Mouse (Mus musculus) neural tube, embryonic 10.5 days (tissue): Measurements from ENCODE around the gene Adgrb2.

Experiments used
- DNase-seq: peaks from one replicate; pipeline ENCODE4 v3.0.0-alpha.2; 2017; ENCODE audit warnings: low spot score; ENCODE audit errors: extremely low spot score

The Adgrb2 gene

GRCm38 (mm10) chr4:129987825-129988504 is 3.3 kb downstream of the Adgrb2 start:
- peak; percentile 54 for DNase-seq

DNA sequence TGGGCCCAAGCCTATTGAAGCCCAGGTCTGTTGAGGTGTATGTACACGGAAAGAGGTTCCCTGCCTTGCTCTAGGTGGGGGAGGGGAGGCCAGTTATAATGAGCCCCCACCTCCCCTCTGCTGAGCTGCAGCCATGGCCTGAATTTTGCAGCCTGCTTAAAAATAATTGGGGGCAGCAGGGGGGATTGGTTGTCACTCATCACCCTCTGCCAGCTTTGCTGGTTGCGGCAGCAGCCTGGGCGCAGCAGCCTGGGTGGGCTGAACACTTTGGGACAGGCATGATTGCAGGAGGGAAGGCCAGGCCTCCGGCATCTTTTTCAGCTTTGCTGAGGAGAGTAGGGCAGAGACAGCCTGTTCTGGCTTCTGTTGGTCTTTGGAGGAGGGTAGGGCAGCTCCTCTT is 5.3 kb downstream of the Adgrb2 start:
- no peak for DNase-seq

GRCm38 (mm10) chr4:129992720-129993119 is 8.1 kb downstream of the Adgrb2 start:
- DNase-seq, result no peak

DNA sequence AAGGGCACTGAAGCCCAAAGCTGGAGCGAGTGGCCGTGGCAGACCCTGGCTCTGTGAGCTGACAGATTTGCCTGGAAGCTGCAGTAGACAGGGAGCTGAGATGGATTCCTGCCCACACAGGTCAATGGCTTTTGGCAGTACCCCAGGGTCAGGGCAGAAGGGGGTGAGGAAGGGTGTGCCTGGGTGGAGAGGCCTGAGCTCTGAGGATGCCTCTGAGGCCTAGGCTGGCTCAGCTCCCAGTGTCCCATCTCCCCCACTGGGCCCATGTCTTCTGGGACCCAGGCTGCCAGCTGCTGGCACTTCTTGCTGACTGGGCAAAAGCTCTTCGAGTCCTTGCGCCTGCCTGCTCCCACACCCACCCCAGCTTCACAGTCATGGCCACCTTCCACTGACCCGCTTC is 8.5 kb downstream of the Adgrb2 start:
- no peak for DNase-seq

DNA sequence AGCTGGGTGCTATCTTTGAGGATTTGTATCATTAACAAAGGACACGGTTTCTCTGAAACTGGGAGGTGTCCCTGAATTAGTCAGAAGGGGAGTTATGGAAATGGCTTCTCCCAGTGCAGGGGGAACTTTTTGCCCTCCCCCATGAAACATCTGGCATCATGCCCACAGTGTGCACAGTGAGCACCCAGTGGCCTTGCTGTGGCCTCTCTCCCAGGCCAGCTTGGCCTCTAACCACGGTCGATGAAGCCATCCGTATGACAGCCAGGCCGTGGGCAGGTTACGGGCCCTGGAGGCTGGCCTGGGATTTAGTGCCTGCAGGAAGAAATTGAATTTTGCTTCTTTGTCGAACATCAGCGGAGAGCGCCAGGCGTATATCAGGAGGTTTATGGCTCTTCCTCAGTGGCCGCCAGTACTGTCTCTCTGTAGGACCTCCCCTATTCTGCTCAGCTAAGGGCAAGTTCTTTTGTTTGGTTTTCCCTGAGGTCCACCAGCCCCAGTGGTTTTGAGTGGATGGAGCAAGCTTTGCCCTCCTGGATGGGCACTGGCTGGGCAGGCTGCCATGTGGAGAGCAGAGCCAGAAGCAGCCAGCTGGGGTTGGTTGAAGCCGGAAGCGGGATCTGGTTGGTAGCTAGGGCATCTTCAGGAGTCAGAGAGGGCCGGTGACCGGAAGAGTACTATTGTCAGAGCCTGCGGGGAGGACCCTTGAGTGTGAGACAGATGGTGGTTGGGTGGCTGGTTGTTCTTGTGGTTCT is 9.4 kb downstream of the Adgrb2 start:
- DNase-seq, result no peak

GRCm38 (mm10) chr4:129994728-129995127 is 10.1 kb downstream of the Adgrb2 start:
- no peak for DNase-seq

DNA sequence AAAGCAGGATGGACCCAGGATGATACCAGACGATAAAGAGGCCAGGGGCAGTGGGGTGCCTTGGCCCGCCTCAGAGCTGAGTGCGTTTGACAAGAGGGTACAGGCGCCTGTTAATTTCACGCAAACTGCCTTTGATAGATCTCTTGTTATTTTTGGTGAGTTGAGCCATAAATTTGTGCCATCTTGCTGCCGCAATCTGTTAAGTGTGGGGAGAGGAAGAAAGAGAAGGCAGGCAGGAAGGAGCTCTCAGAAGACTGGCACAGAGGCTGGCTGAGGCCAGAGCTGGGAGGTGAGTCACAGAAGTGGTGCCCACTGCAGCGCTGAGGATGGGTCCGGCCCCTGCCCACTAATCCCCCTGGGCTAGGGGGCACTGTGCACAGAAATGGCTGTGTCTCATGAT is 10.6 kb downstream of the Adgrb2 start:
- DNase-seq, result no peak

DNA sequence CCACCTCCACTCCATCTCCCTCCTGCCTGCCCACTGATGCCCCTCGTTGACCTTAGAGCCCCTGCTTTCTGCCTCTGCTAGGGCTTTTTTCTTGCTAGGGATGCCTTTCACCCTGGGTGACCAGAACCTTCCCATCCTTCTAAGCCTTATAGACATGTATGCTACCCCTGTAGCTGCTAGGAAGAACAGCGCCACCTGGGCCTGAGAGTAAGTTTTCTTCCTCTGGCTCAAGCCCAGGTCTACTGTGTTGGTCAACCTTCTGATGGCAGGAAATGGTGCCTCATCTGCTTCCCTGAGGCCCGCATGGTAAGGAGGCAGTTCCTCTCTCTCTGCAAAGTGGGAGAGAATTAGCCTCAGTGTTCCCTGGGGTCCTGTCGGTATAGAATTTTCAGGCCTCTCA is 11.3 kb downstream of the Adgrb2 start:
- no peak for DNase-seq

GRCm38 (mm10) chr4:129998124-129998523 is 13.5 kb downstream of the Adgrb2 start:
- DNase-seq, result no peak

GRCm38 (mm10) chr4:130001710-130002109 is 17.0 kb downstream of the Adgrb2 start:
- no peak for DNase-seq

- DNase-seq, result no peak
Measured at GRCm38 (mm10) chr4:130002157-130002556, 17.5 kb downstream of the Adgrb2 start.

- no peak for DNase-seq
Measured at GRCm38 (mm10) chr4:130005593-130005992, 20.9 kb downstream of the Adgrb2 start.

- DNase-seq, result peak; percentile 54
Measured at GRCm38 (mm10) chr4:130006533-130006932, 21.9 kb downstream of the Adgrb2 start.

GRCm38 (mm10) chr4:130009043-130009442 is 24.4 kb downstream of the Adgrb2 start:
- DNase-seq, result no peak

DNA sequence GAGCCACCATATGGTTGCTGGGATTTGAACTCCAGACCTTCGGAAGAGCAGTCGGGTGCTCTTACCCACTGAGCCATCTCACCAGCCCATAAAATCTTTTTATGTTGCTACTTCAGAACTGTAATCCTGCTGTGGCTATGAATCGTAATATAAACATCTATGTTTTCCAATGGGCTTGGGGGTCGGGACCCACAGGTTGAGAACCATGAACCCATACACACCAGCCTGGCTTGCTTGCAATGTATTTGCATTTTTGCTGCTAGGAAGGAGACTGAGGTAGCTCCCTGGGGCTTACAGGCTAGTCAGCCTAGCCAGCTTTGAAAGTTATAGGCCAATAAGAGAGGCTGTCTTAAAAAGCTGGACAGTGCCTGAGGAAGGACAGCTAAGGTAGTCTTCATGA is 26.1 kb downstream of the Adgrb2 start:
- no peak for DNase-seq

DNA sequence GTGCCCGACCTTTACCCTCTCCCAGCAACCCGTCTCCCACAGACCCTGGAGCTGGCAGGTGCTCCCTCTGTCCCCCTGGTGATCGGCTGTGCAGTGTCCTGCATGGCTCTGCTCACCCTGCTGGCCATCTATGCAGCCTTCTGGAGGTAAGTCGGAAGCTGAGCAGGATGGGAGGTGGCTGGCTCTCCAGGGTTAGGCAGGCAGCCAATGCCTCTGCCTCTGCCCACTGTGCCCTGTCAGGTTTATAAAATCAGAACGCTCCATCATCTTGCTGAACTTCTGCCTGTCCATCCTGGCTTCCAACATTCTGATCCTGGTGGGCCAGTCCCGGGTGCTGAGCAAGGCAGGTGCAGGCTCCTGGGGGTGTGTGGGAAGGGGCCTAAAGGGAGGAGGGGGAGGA is 27.6 kb downstream of the Adgrb2 start:
- no peak for DNase-seq

DNA sequence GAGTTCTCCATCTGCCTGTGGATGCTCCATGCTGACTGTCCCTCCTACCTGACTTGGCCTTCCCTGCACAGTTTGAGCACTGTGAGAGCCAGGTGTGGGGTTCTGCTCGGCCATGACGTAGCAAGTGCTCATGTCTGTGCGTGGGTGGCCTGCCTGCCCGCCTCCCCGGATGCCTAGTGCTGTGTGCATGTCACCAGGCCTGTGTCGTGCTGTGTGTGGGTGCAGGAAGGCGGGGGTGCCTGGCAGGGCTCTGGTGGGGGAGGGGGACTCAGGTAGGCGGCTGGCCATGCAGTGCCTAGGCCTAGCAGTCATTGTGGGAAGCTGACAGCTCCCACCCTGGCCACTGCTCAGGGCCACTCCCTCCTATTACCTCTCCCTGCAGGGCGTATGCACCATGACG is 28.4 kb downstream of the Adgrb2 start:
- no peak for DNase-seq

- DNase-seq, result no peak
Measured at GRCm38 (mm10) chr4:130016010-130016409, 31.3 kb downstream of the Adgrb2 start.

GRCm38 (mm10) chr4:130017036-130017674 is 32.5 kb downstream of the Adgrb2 start:
- DNase-seq, result no peak

DNA sequence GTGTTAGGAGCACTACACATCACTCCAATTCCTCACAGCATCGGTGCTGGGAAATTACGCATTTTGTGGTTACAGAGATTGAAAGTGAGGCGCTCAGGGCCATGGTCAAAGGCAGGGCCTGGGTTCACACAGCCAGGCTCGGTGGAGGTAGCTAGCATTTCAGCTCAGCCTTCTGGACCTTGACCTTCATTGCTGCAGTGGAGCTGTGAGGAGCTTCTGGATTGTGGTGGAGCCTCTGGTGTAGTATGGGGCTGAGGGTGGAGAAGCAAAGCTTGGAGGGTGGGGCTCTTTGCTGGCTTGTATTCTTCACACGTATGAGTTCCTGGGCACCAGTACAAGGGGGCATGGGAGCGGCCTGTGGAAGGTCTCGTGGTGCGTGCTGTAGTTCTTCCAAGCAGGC is 38.3 kb downstream of the Adgrb2 start:
- DNase-seq, result no peak

GRCm38 (mm10) chr4:130023511-130024231 is 39.0 kb downstream of the Adgrb2 start:
- DNase-seq, result no peak

GRCm38 (mm10) chr4:130025544-130025943 is 40.9 kb downstream of the Adgrb2 start:
- DNase-seq, result no peak
